Mouse (Mus musculus): ENCODE measurements around the gene Lrrc51. TPM values are rescaled to one million over a fixed set of nuclear protein-coding genes. Genes with fewer than 3 reads are reported as not detected.

Gene Lrrc51
- total RNA-seq, 1 experiment from 2014 or later = 0.38 TPM

Other genes with a start within 250 kb of the Lrrc51 start
- not detected in 3 replicates for gene Phox2a, start 115.6 kb downstream of the Lrrc51 start, total RNA-seq (2017)
- gene Inppl1, start 95.7 kb downstream of the Lrrc51 start, total RNA-seq (2017) = 20.6 to 58.3 TPM (median 31.0 TPM) in 3 replicates
- not detected in 3 replicates for gene Folr2, start 76.7 kb downstream of the Lrrc51 start, total RNA-seq (2017)
- 42.5 to 46.2 TPM (median 43.1 TPM) in 3 replicates for gene Anapc15, start 70.2 kb downstream of the Lrrc51 start, total RNA-seq (2017)
- gene Folr1, start 63.1 kb downstream of the Lrrc51 start, total RNA-seq (2017) = not detected in 3 replicates
- gene Lamtor1, start 28.0 kb downstream of the Lrrc51 start, total RNA-seq (2017) = 72.2 to 74.2 TPM (median 73.7 TPM) in 3 replicates
- 0.68 to 0.96 TPM in 2 of 3 replicates, not detected in the other for gene Tomt, start 27.5 kb downstream of the Lrrc51 start, total RNA-seq (2017)
- gene Numa1, start 216 bp upstream of the Lrrc51 start, total RNA-seq (2017) = 118 to 218 TPM (median 126 TPM) in 3 replicates
- 3.0 to 5.8 TPM (median 3.8 TPM) in 3 replicates for gene Il18bp, start 84.8 kb upstream of the Lrrc51 start, total RNA-seq (2017)
- gene Rnf121, start 131.6 kb upstream of the Lrrc51 start, total RNA-seq (2017) = 13.5 to 24.5 TPM (median 15.9 TPM) in 3 replicates
- 10.8 to 18.4 TPM (median 13.2 TPM) in 3 replicates for gene Xndc1, start 131.6 kb upstream of the Lrrc51 start, total RNA-seq (2017)
- 0.87 TPM in 1 of 3 replicates, not detected in the others for gene Xntrpc, start 131.8 kb upstream of the Lrrc51 start, total RNA-seq (2017)
- 0.29 to 0.43 TPM in 2 of 3 replicates, not detected in the other for gene Trpc2, start 149.2 kb upstream of the Lrrc51 start, total RNA-seq (2017)
- not detected in 3 replicates for gene Art1, start 167.8 kb upstream of the Lrrc51 start, total RNA-seq (2017)
- gene Art5, start 175.6 kb upstream of the Lrrc51 start, total RNA-seq (2017) = not detected in 3 replicates
- gene Chrna10, start 182.9 kb upstream of the Lrrc51 start, total RNA-seq (2017) = not detected in 3 replicates